In the genomic region with DNA sequence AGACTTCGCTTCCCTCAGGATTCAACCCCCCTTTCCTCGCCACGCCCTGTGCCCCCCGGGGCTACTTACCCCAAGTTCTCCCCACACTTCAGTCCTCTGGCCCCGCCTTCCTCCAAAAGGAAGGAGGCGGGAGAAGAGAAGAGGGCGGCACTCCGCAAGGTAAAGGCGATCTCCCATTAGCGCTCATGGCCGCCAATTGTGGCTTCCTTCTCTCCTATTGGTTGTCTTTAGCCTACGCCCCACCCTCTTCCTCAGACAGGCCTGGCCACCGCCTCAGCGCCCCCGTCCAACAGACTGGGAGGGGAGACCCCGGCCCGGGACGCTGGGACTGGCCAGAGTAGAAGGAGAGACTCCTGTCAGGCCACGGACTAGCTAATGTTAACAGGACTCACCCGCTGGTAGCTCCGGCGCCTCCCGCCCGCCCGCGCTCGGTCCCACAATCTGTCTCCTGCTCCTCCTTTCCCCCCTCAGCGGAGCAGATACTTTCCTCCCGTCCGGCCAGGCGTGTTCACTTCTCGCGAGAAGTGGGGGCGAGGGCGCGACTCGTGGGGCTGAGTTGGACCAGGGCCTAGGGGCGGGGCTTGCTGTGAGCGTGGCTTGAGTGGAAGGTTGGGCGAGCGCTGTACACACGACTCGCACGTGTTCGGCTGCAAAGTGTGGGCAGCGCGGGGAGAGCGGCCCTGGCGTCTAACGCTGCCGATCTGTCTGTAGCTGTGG, we compare ENCODE assay signal across 8 mouse cellular contexts. TPM values are rescaled to one million over a fixed set of nuclear protein-coding genes. Genes with fewer than 3 reads are reported as not detected.
A peak's percentile ranks its signal among the peaks of the same experiment; 100 is the strongest.
DNase-seq lines count a peak whose midpoint lies in the region; ATAC-seq and TF ChIP-seq lines count a peak whose summit lies in the region.

A gene (minus strand): TSS at position 98 of the 717 bp plus-strand sequence.
A gene (minus strand): TSS at position 495 of the 717 bp plus-strand sequence.

- peak; percentile 91 to 93 for TF ChIP-seq POLR2A in MEL (IDR thresholded peaks at IDR 0.05; ENCODE audit: control insufficient read depth in 1 of 2, insufficient read depth in 1 of 2, low read depth in 1 of 2, low read length in 2 of 2, poor library complexity in 1 of 2)
- TF ChIP-seq POLR2A in cerebellum, adult 2 months (IDR thresholded peaks at IDR 0.05; ENCODE audit: borderline replicate concordance, insufficient read depth, low read length) = peak; percentile 65; the same call in 1 of the 2 replicates

- no peak for TF ChIP-seq CTCF in MEL (IDR thresholded peaks at IDR 0.05 in 2 of 3, conservative IDR thresholded peaks at IDR 0.05 in 1 of 3; ENCODE audit: control insufficient read depth in 1 of 3, insufficient read depth in 1 of 3, low read depth in 2 of 3, low read length in 3 of 3, poor library complexity in 1 of 3, severe bottlenecking in 1 of 3)
- no peak for TF ChIP-seq CTCF in cerebellum, adult 2 months (IDR thresholded peaks at IDR 0.05; ENCODE audit: borderline replicate concordance, insufficient read depth, low read depth, low read length)
- no peak for TF ChIP-seq CTCF in forebrain, postnatal 0 days (IDR thresholded peaks at IDR 0.05; ENCODE audit: low read depth)

- DNase-seq in MEL (ENCODE audit: low read depth, low spot score) = peak; percentile 100
- DNase-seq in cerebellum, adult 2 months = peak; percentile 99
- DNase-seq in forebrain, postnatal 0 days = peak; percentile 99
- DNase-seq in heart, postnatal 4 days = peak; percentile 100
- DNase-seq in layer of hippocampus, adult 8-10 months (ENCODE audit: low spot score in 2 of 2) = peak; percentile 98 to 99
- peak; percentile 98 for DNase-seq in ovary, adult 18-20 months (ENCODE audit: low spot score)
- DNase-seq in thymus, postnatal 0 days (ENCODE audit: low spot score) = peak; percentile 98

- peak; percentile 99 for ATAC-seq in forebrain, postnatal 0 days
- peak; percentile 99 for ATAC-seq in lung, embryonic 15.5 days (ENCODE audit: borderline replicate concordance, extremely low read depth, low FRiP score, low TSS enrichment)

- peaks cover 0 to 28% of the 10 kb centered on the region in 2 experiments; a peak in 2 of 4 replicates for H3K36me3 ChIP-seq in MEL (ENCODE audit: control insufficient read depth in 1 of 2, insufficient read depth in 2 of 2, low read length in 2 of 2)
- H3K36me3 ChIP-seq in forebrain, postnatal 0 days (ENCODE audit: insufficient read depth) = no peaks in the 10 kb centered on the region
- H3K36me3 ChIP-seq in lung, embryonic 15.5 days = no peaks in the 10 kb centered on the region

- peaks cover 32% of the 10 kb centered on the region for H3K79me2 ChIP-seq in MEL (ENCODE audit: control insufficient read depth, insufficient read depth, low read length, poor library complexity)

- 0 out of 4 replicates have a peak, but pooled peaks of 1 of the 2 experiments have one; percentile 17 for TF ChIP-seq EP300 in MEL (IDR thresholded peaks at IDR 0.05; ENCODE audit: low read depth in 1 of 2, low read length in 2 of 2)

- peaks cover 11 to 15% of the 10 kb centered on the region in 2 experiments for H3K4me1 ChIP-seq in MEL (ENCODE audit: control insufficient read depth in 1 of 2, insufficient read depth in 2 of 2, low read length in 2 of 2)
- H3K4me1 ChIP-seq in cerebellum, adult 2 months (ENCODE audit: control insufficient read depth, insufficient read depth, low read length) = no peaks in the 10 kb centered on the region; the same call in 1 of the 2 replicates
- H3K4me1 ChIP-seq in forebrain, postnatal 0 days (ENCODE audit: insufficient read depth) = peaks cover 5% of the 10 kb centered on the region; the same call in 1 of the 2 replicates
- peaks cover 22% of the 10 kb centered on the region for H3K4me1 ChIP-seq in lung, embryonic 15.5 days

- no peaks in the 10 kb centered on the region for H3K9me3 ChIP-seq in MEL (replicated peaks; ENCODE audit: insufficient read depth, low read length)
- H3K9me3 ChIP-seq in forebrain, postnatal 0 days (ENCODE audit: low read length) = no peaks in the 10 kb centered on the region
- no peaks in the 10 kb centered on the region for H3K9me3 ChIP-seq in lung, embryonic 15.5 days

- peak within 1 kb of the TSS; percentile 86 for H3K27ac ChIP-seq in MEL (ENCODE audit: control insufficient read depth, low read depth, low read length)
- peak within 1 kb of the TSS; percentile 87 for H3K27ac ChIP-seq in cerebellum, adult 2 months (ENCODE audit: insufficient read depth, low read length)
- peak within 1 kb of the TSS; percentile 91 for H3K27ac ChIP-seq in forebrain, postnatal 0 days (ENCODE audit: low read depth, low read length)
- H3K27ac ChIP-seq in lung, embryonic 15.5 days = peak within 1 kb of the TSS; percentile 100

- under 1% methylated on average over 51 of the region's 51 CpGs for WGBS in cerebellum, adult 2 months
- WGBS in forebrain, postnatal 0 days = 1% methylated on average over 48 of the region's 51 CpGs
- WGBS in lung, embryonic 15.5 days = under 1% methylated on average over 47 of the region's 51 CpGs

- no peaks in the 10 kb centered on the region for H3K27me3 ChIP-seq in MEL (ENCODE audit: control insufficient read depth in 1 of 2, insufficient read depth in 2 of 2, low read length in 2 of 2)
- no peaks in the 10 kb centered on the region for H3K27me3 ChIP-seq in cerebellum, adult 2 months (ENCODE audit: control insufficient read depth, insufficient read depth, low read length)
- H3K27me3 ChIP-seq in forebrain, postnatal 0 days (ENCODE audit: insufficient read depth, low read length) = no peaks in the 10 kb centered on the region
- H3K27me3 ChIP-seq in lung, embryonic 15.5 days = no peaks in the 10 kb centered on the region

- no peak for TF ChIP-seq RAD21 in MEL (IDR thresholded peaks at IDR 0.05; ENCODE audit: low read depth, low read length)

- H3K4me3 ChIP-seq in MEL (ENCODE audit: control insufficient read depth in 1 of 2, insufficient read depth in 1 of 2, low read depth in 2 of 2, low read length in 2 of 2) = peak within 1 kb of the TSS; percentile 70 to 83
- peak within 1 kb of the TSS; percentile 92 for H3K4me3 ChIP-seq in cerebellum, adult 2 months (replicated peaks; ENCODE audit: insufficient read depth, low read depth, low read length)
- H3K4me3 ChIP-seq in forebrain, postnatal 0 days (ENCODE audit: low read depth, low read length) = peak within 1 kb of the TSS; percentile 57
- H3K4me3 ChIP-seq in lung, embryonic 15.5 days = peak within 1 kb of the TSS; percentile 79

- H3K4me2 ChIP-seq in forebrain, postnatal 0 days (ENCODE audit: low read depth) = peak within 1 kb of the TSS; percentile 75
- H3K4me2 ChIP-seq in lung, embryonic 15.5 days = peak within 1 kb of the TSS; percentile 82

- H3K9ac ChIP-seq in MEL (ENCODE audit: control insufficient read depth, low read depth, low read length, poor library complexity, severe bottlenecking) = peak within 1 kb of the TSS; percentile 72
- peak within 1 kb of the TSS; percentile 67 for H3K9ac ChIP-seq in forebrain, postnatal 0 days
- H3K9ac ChIP-seq in lung, embryonic 15.5 days = peak within 1 kb of the TSS; percentile 90

TF ChIP-seq in MEL, 35 proteins besides CTCF, POLR2A, EP300 and RAD21 (continues in another document):
- TF ChIP-seq USF1 (IDR thresholded peaks at IDR 0.05; ENCODE audit: low read depth, low read length) (peak; percentile 62; the same call in 1 of the 2 replicates), BHLHE40 (IDR thresholded peaks at IDR 0.05; ENCODE audit: borderline replicate concordance, low read depth, low read length) (peak; percentile 88), SIN3A (IDR thresholded peaks at IDR 0.05; ENCODE audit: low read length) (peak; percentile 98), TBP (IDR thresholded peaks at IDR 0.05; ENCODE audit: low read depth, low read length) (peak; percentile 43), HCFC1 (IDR thresholded peaks at IDR 0.05; ENCODE audit: low read depth, low read length) (peak; percentile 81), GATA1 (IDR thresholded peaks at IDR 0.05; ENCODE audit: low read depth, low read length) (no peak), CHD1 (IDR thresholded peaks at IDR 0.05; ENCODE audit: low read depth, low read length) (peak; percentile 99), MXI1 (IDR thresholded peaks at IDR 0.05; ENCODE audit: low read depth, low read length) (peak; percentile 99), MYB (IDR thresholded peaks at IDR 0.05; ENCODE audit: low read depth, low read length) (no peak), USF2 (IDR thresholded peaks at IDR 0.05; ENCODE audit: borderline replicate concordance in 1 of 2, insufficient read depth in 1 of 2, low read depth in 1 of 2, low read length in 2 of 2) (no peak), CHD2 (IDR thresholded peaks at IDR 0.05; ENCODE audit: low read length) (peak; percentile 97), JUND (IDR thresholded peaks at IDR 0.05; ENCODE audit: low read depth, low read length) (no peak), ZC3H11A (IDR thresholded peaks at IDR 0.05; ENCODE audit: low read depth, low read length) (no peak), ZKSCAN1 (IDR thresholded peaks at IDR 0.05; ENCODE audit: low read depth, low read length) (no peak)

RNA-seq across cellular contexts. Expression of the first gene that starts in this region (rescaled TPM):
- 0.20 TPM in 1 of 2 replicates, not detected in the other for total RNA-seq in MEL (2012; rRNA removed)
- polyA plus RNA-seq in MEL (2012; ENCODE audit: insufficient read depth in 1 of 2, insufficient read length in 2 of 2, low read depth in 1 of 2, low replicate concordance in 2 of 2, missing spikeins in 1 of 2) = under 1 TPM in 1 of 2 experiments, not detected in 1; 0.52 TPM
- not detected in 2 replicates for polyA plus RNA-seq in cerebellum, adult 2 months (2012; rRNA removed)
- not detected in 2 replicates for total RNA-seq in forebrain, postnatal 0 days (2014; rRNA removed)
- 0.74 TPM in 1 of 2 replicates, not detected in the other for polyA plus RNA-seq in forebrain, postnatal 0 days (2015; fragmentation: Nextera tagmentation; extraction: Ambion mirVana)
- 1 to 10 TPM in 1 of 2 experiments, not detected in 1; 1.9 TPM for total RNA-seq in heart, postnatal 4 days (2021)
- under 1 TPM in 1 of 4 experiments, not detected in 3; 0.96 TPM for total RNA-seq in layer of hippocampus, adult 8-10 months (2022)
- polyA plus RNA-seq in lung, embryonic 15.5 days (2015; fragmentation: Nextera tagmentation; extraction: Ambion mirVana) = not detected in 2 replicates
- not detected in 2 replicates for polyA plus RNA-seq in thymus, postnatal 0 days (2015; fragmentation: Nextera tagmentation; extraction: Ambion mirVana)

RNA-seq across cellular contexts. Expression of the second gene that starts in this region (rescaled TPM):
- 10.4 and 12.8 TPM in 2 replicates for total RNA-seq in MEL (2012; rRNA removed)
- 10 to 100 TPM in 1 of 2 experiments, not detected in 1; 49.6 TPM for polyA plus RNA-seq in MEL (2012; ENCODE audit: insufficient read depth in 1 of 2, insufficient read length in 2 of 2, low read depth in 1 of 2, low replicate concordance in 2 of 2, missing spikeins in 1 of 2)
- 66.6 and 74.6 TPM in 2 replicates for polyA plus RNA-seq in cerebellum, adult 2 months (2012; rRNA removed)
- 9.9 and 13.2 TPM in 2 replicates for total RNA-seq in forebrain, postnatal 0 days (2014; rRNA removed)
- polyA plus RNA-seq in forebrain, postnatal 0 days (2015; fragmentation: Nextera tagmentation; extraction: Ambion mirVana) = 8.4 and 10.2 TPM in 2 replicates
- 10 to 100 TPM; 68.7 to 69.2 TPM for total RNA-seq in heart, postnatal 4 days (2021)
- total RNA-seq in layer of hippocampus, adult 8-10 months (2022) = 10 to 100 TPM; 44.2 to 55.6 (median 52.2) TPM
- polyA plus RNA-seq in lung, embryonic 15.5 days (2015; fragmentation: Nextera tagmentation; extraction: Ambion mirVana) = 40.6 and 47.0 TPM in 2 replicates
- polyA plus RNA-seq in thymus, postnatal 0 days (2015; fragmentation: Nextera tagmentation; extraction: Ambion mirVana) = 18.1 and 21.8 TPM in 2 replicates

Comparison
In these comparisons a context has a peak if more than half of its experiments do, and no peak if none do; other contexts are left out.
1. Peak in every context shown above with its lines: DNase-seq, ATAC-seq, H3K4me3 ChIP-seq and H3K27ac ChIP-seq.